Mouse (Mus musculus) G1E (cell line): ENCODE data around the gene 5730522E02Rik. TPM values are rescaled to one million over a fixed set of nuclear protein-coding genes. Genes with fewer than 3 reads are reported as not detected.

ENCODE experiments used
- ATAC-seq: 2 replicates; pipeline ENCODE4 v1.8.0; 2016; ENCODE audit warnings: mild to moderate bottlenecking; ENCODE audit not compliant: insufficient number of reproducible peaks, poor library complexity, low FRiP score, severe bottlenecking; ENCODE audit errors: extremely low read depth
- DNase-seq: peaks from one replicate; pipeline ENCODE4 v3.0.0; 2012; ENCODE audit warnings: low spot score
- H3K27me3 ChIP-seq: 2 replicates; pipeline ENCODE4 v1.6.1; 2012; ENCODE audit warnings: mild to moderate bottlenecking, low read length, inconsistent platforms; ENCODE audit not compliant: insufficient read depth
- H3K36me3 ChIP-seq: replicated peaks from 2 replicates; pipeline ENCODE3; 2012; ENCODE audit warnings: mild to moderate bottlenecking, inconsistent platforms
- H3K4me1 ChIP-seq: 2 replicates; pipeline ENCODE4 v1.6.1; 2012; ENCODE audit warnings: low read depth, low read length, inconsistent platforms, mixed read lengths; ENCODE audit not compliant: insufficient read depth
- H3K4me3 ChIP-seq: 2 replicates; pipeline ENCODE4 v1.5.1; 2012; ENCODE audit warnings: low read depth, mild to moderate bottlenecking, inconsistent platforms, low read length, moderate library complexity, mixed read lengths
- H3K9me3 ChIP-seq: replicated peaks from 2 replicates; pipeline ENCODE4 v1.6.1; 2012; ENCODE audit warnings: inconsistent platforms
- CTCF ChIP-seq: IDR thresholded peaks from 2 replicates; pipeline ENCODE4 v1.5.1; 2012; ENCODE audit warnings: low read depth, low read length, inconsistent platforms, mixed read lengths
- GATA1 ChIP-seq: IDR thresholded peaks from 2 replicates; pipeline ENCODE4 v1.6.1; 2012; ENCODE audit warnings: borderline replicate concordance, low read length, inconsistent platforms, mixed read lengths
- GATA2 ChIP-seq: IDR thresholded peaks from 2 replicates; pipeline ENCODE4 v1.6.1; 2012; ENCODE audit warnings: low read depth, low read length, inconsistent platforms, borderline replicate concordance
- POLR2AphosphoS5 ChIP-seq: IDR thresholded peaks from 2 replicates; pipeline ENCODE4 v1.6.1; 2012; ENCODE audit warnings: low read depth, low read length, inconsistent platforms; ENCODE audit not compliant: insufficient replicate concordance
- TAL1 ChIP-seq: conservative IDR thresholded peaks from 2 replicates; pipeline ENCODE4 v1.6.1; 2012; ENCODE audit warnings: low read depth, low read length, inconsistent platforms, mixed read lengths
- polyA plus RNA-seq: library from polyadenylated mRNA; stranded (reverse); fragments of >175 nt; gene quantifications from 2 replicates; pipeline ENCODE4 v1.2.3, GENCODE M21; 2012
- total RNA-seq, 2 experiments: library from RNA; stranded (forward) in 1 of 2; stranded (reverse) in 1 of 2; fragments of 200-1000 nt in 1 of 2; fragments of >200 nt in 1 of 2; fragmentation: Nextera tagmentation in 1 of 2; gene quantifications; 2 replicates each; pipeline ENCODE4 v1.2.3; 2014 to 2017

The 5730522E02Rik gene
- total and polyA plus RNA-seq, 3 experiments, result 0.44 TPM; not detected in 2

DNA sequence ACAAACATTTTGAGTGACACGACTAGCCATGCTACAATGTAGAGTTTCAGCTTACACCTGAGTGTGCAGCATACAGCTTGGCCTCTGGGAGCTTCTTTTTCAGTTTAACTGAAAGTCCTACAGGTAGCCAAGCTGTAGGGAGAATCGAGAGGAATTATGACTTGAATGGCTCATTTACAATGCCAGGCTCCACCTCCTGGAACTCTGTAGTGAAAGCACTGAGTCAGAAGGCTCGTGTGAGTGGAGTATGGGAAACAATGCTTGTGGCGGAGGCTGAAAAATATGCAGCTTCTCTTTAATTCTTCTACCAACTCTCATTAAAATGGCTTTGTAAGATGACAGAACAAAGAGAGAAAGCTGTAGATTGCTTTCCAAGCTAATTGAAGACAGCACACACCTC lies 92.9 kb downstream of the 5730522E02Rik start:
- DNase-seq, result no peak
- Histone ChIP-seq H3K4me3 (no peak overlapping the region), H3K9me3 (no peaks in the 10 kb centered on the region), H3K4me1 (no peaks in the 10 kb centered on the region), H3K36me3 (no peaks in the 10 kb centered on the region), H3K27me3 (0 out of 2 replicates have a peak, but pooled peaks cover 3% of the 10 kb centered on the region)
- ATAC-seq, result no peak
- no peak for TF ChIP-seq CTCF
- TF ChIP-seq TAL1, result no peak
- TF ChIP-seq GATA2, result no peak
- TF ChIP-seq POLR2AphosphoS5, result no peak
- TF ChIP-seq GATA1, result no peak

DNA sequence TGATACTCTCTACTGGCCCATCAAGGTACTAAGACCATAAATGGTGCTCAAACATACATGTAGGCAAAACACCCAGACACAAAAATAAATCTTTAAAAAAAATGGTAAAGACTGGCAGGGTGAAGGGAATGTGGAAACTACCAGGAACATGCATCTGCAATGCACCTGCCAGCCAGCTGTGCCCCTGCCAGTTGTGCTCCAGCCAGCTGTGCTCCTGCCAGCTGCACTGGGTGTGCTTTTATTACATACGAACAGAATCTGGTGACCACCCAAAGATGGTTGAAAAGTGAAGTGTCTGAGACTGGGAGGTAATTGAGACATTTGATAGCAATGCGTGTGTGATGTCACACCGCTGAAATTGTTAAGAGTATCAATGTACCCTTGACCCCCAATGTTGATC lies 98.4 kb downstream of the 5730522E02Rik start:
- Histone ChIP-seq H3K36me3 (no peaks in the 10 kb centered on the region), H3K27me3 (no peaks in the 10 kb centered on the region), H3K9me3 (no peaks in the 10 kb centered on the region), H3K4me1 (no peaks in the 10 kb centered on the region), H3K4me3 (no peak overlapping the region)
- no peak for ATAC-seq
- DNase-seq, result no peak
- TF ChIP-seq POLR2AphosphoS5 (no peak), GATA2 (no peak)

DNA sequence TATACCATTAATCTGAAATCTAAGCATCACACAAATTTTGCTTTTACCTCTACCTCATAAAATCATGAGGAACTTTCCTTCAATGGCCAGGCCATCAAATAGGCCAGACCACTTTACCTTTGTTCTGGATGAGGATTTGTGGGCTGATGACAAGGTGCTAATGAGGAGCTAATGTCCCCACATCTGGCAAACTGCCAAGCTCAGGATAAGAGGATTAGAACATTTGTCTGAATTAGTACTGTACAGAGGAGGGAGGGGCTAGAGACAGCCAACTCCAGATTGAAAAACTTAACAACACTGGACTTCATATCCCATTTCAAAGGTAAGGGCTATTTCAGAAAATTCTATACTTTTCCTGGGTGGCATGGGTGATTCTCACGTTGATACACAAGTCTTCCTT lies 101.9 kb downstream of the 5730522E02Rik start:
- no peaks in the 10 kb centered on the region for H3K4me1 ChIP-seq
- no peak overlapping the region for H3K4me3 ChIP-seq
- no peaks in the 10 kb centered on the region for H3K36me3 ChIP-seq
- H3K27me3 ChIP-seq, result peaks cover 2% of the 10 kb centered on the region; the same call in 1 of the 2 replicates
- TF ChIP-seq TAL1, result no peak
- no peak for TF ChIP-seq GATA2
- no peak for TF ChIP-seq CTCF
- no peak for TF ChIP-seq GATA1
- no peak for TF ChIP-seq POLR2AphosphoS5
- ATAC-seq (no peak), DNase-seq (no peak)
- no peaks in the 10 kb centered on the region for H3K9me3 ChIP-seq

DNA sequence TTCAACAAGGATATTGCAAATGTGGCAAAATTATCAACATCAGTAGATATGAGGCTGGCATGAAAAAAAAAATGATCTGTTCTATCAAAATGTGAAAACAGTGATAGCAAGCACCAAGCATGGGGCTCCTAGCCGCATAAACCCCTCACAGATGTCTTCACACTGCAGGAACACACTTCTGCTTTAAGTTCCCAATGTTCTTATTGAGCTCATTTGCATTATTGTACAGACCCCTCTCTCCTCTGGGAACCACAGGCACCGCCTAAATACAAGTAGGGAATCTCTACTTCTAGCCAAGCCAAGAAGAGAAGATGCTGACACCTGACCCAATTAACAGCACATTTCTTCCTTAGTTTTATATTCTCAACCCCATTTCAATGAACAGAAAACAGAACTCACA lies 105.9 kb downstream of the 5730522E02Rik start:
- H3K27me3 ChIP-seq, result peaks cover 9% of the 10 kb centered on the region
- H3K4me3 ChIP-seq, result no peak overlapping the region
- DNase-seq, result no peak
- no peaks in the 10 kb centered on the region for H3K9me3 ChIP-seq
- H3K4me1 ChIP-seq, result no peaks in the 10 kb centered on the region
- TF ChIP-seq CTCF (no peak), GATA1 (no peak), GATA2 (no peak), POLR2AphosphoS5 (no peak), TAL1 (no peak)
- H3K36me3 ChIP-seq, result no peaks in the 10 kb centered on the region
- no peak for ATAC-seq

DNA sequence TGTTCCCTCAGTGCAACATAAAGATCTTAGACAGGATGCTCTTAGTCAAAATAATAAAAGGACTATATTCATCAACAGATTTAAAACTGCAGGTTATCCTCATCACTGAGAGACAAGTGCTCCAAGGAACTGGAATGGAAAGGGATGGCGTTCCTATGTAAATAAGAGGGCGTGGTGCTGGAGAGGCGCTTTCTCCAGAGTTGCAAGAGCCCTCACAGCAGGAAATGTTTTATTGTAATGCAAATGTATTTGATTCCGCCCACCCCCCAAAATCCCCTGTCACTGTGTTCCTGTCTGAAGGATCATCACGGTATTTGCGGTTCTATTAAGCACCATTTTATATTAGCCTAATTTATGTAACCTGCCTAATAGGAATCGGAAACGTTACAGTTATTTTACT lies 106.9 kb downstream of the 5730522E02Rik start:
- no peak for TF ChIP-seq CTCF
- TF ChIP-seq POLR2AphosphoS5, result no peak
- no peak for TF ChIP-seq GATA1
- TF ChIP-seq GATA2, result no peak
- no peak for TF ChIP-seq TAL1
- no peak for DNase-seq
- Histone ChIP-seq H3K4me1 (no peaks in the 10 kb centered on the region), H3K27me3 (peaks cover 9% of the 10 kb centered on the region), H3K9me3 (no peaks in the 10 kb centered on the region), H3K4me3 (no peak overlapping the region), H3K36me3 (no peaks in the 10 kb centered on the region)
- ATAC-seq, result no peak

DNA sequence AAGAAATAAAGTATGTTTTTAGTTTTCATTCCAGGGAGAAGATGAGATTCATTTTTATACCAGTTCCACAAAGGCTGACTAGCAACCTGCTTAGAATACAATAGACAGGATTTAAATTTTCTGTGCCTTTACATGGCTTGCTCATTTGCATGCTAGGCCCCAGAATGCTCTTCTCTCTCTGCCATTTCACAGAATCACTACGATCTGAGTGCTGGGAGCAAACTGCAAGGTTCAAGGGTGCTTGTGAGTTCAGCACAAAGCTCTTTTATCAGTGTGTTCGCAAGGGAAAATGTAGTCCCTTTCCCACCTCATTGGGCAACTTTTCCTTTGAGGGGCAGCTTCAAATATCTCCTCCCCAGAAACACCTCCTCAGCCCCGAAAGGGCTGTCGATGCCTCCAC lies 107.7 kb downstream of the 5730522E02Rik start:
- TF ChIP-seq TAL1 (no peak), CTCF (no peak), GATA1 (no peak), GATA2 (no peak), POLR2AphosphoS5 (no peak)
- H3K4me1 ChIP-seq, result no peaks in the 10 kb centered on the region
- ATAC-seq, result no peak
- no peaks in the 10 kb centered on the region for H3K36me3 ChIP-seq
- H3K4me3 ChIP-seq, result no peak overlapping the region
- no peaks in the 10 kb centered on the region for H3K9me3 ChIP-seq
- no peak for DNase-seq
- H3K27me3 ChIP-seq, result peaks cover 9% of the 10 kb centered on the region

DNA sequence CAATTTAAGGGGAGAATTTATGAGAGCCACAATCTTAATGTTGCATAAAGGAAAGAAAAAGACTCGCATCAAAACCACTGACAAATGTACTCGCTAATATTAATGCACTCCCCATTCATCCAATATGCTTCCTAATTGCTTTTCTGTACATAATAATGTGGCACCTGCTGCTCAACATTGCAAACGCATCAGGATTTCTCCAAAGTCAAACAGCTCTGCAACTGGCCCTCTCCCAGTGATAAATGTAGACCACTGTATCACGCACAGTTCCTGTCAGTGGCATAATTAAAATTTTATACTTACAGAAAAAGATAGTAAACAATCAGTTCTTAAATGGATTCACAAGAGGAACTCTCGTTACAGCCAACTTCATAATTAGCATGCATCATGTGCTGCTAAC lies 110.5 kb downstream of the 5730522E02Rik start:
- H3K9me3 ChIP-seq, result no peaks in the 10 kb centered on the region
- ATAC-seq (no peak), DNase-seq (no peak)
- no peaks in the 10 kb centered on the region for H3K4me1 ChIP-seq
- peaks cover 9% of the 10 kb centered on the region for H3K27me3 ChIP-seq
- H3K4me3 ChIP-seq, result no peak overlapping the region
- no peaks in the 10 kb centered on the region for H3K36me3 ChIP-seq
- no peak for TF ChIP-seq GATA2
- TF ChIP-seq CTCF, result no peak
- TF ChIP-seq POLR2AphosphoS5, result no peak
- no peak for TF ChIP-seq TAL1
- no peak for TF ChIP-seq GATA1
